Mouse (Mus musculus): ENCODE data around the gene Lig3. TPM values are rescaled to one million over a fixed set of nuclear protein-coding genes. Genes with fewer than 3 reads are reported as not detected.

Gene Lig3
- polyA plus RNA-seq, 1 experiment: 28.5 TPM

- TF ChIP-seq POLR2A (IDR thresholded peaks at IDR 0.05; ENCODE audit: low read depth, low read length) (peak; percentile 99), CTCF (IDR thresholded peaks at IDR 0.05; ENCODE audit: borderline replicate concordance, insufficient read depth, low read length) (no peak)
These were observed 17.0 kb upstream of the Lig3 start, which contains the start of the genes Cct6b and Zfp830 for GRCm38 (mm10) chr11:82763742-82764437. TSS of gene Cct6b (minus strand) at chr11:82764321. TSS of gene Zfp830 (plus strand) at chr11:82764345.

GRCm38 (mm10) chr11:82764438-82764924 lies 16.4 kb upstream of the Lig3 start:
- TF ChIP-seq CTCF (IDR thresholded peaks at IDR 0.05; ENCODE audit: borderline replicate concordance, insufficient read depth, low read length) (no peak), POLR2A (IDR thresholded peaks at IDR 0.05; ENCODE audit: low read depth, low read length) (no peak)
- Histone ChIP-seq H3K4me3 (ENCODE audit: insufficient read depth, low read length) (peak overlapping the region; percentile 91), H3K27ac (ENCODE audit: insufficient read depth, low read length) (peak overlapping the region; percentile 41; the same call in 1 of the 2 replicates), H3K4me1 (ENCODE audit: control insufficient read depth, insufficient read depth, low read length) (no peaks in the 10 kb centered on the region)

More at GRCm38 (mm10) chr11:82763742-82764437, 17.0 kb upstream of the Lig3 start, which contains the start of the genes Cct6b and Zfp830:
- no peaks in the 10 kb centered on the region for H3K4me1 ChIP-seq (ENCODE audit: control insufficient read depth, insufficient read depth, low read length)
- peak within 1 kb of the TSS; percentile 77 for H3K27ac ChIP-seq (ENCODE audit: insufficient read depth, low read length)
- H3K4me3 ChIP-seq (ENCODE audit: insufficient read depth, low read length): peak within 1 kb of the TSS; percentile 91

DNA sequence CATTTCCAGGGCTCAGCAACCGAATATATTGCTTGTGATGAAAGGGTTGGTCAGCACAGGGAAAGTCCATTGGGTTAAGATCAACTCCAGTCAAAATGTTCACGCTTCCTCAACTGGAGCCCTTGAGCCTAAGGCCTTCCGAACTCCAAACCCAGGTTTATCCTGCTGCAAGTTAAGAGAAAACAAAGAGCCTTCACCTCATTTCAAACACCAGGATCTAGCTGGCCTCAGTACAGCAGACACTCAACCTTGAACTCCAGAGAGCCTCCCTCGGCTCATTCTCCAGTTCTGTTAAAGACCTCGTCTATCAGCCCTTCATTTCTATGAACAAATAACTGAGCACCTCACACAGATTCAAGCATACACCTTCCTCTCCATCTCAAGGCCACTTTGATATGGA lies 774 bp upstream of the Lig3 start:
- TF ChIP-seq CTCF (IDR thresholded peaks at IDR 0.05; ENCODE audit: borderline replicate concordance, insufficient read depth, low read length) (no peak), POLR2A (IDR thresholded peaks at IDR 0.05; ENCODE audit: low read depth, low read length) (peak; percentile 25; the same call in 1 of the 2 replicates)
- no peaks in the 10 kb centered on the region for H3K4me1 ChIP-seq (ENCODE audit: control insufficient read depth, insufficient read depth, low read length)
- H3K4me3 ChIP-seq (ENCODE audit: insufficient read depth, low read length): peak overlapping the region; percentile 97
- H3K27ac ChIP-seq (ENCODE audit: insufficient read depth, low read length): no peak overlapping the region

GRCm38 (mm10) chr11:82782197-82782596 lies 1.3 kb downstream of the Lig3 start:
- Histone ChIP-seq H3K27ac (ENCODE audit: insufficient read depth, low read length) (peak overlapping the region; percentile 92; the same call in 1 of the 2 replicates), H3K4me1 (ENCODE audit: control insufficient read depth, insufficient read depth, low read length) (no peaks in the 10 kb centered on the region), H3K4me3 (ENCODE audit: insufficient read depth, low read length) (peak overlapping the region; percentile 97)
- no peak for TF ChIP-seq CTCF (IDR thresholded peaks at IDR 0.05; ENCODE audit: borderline replicate concordance, insufficient read depth, low read length)
- TF ChIP-seq POLR2A (IDR thresholded peaks at IDR 0.05; ENCODE audit: low read depth, low read length): no peak

DNA sequence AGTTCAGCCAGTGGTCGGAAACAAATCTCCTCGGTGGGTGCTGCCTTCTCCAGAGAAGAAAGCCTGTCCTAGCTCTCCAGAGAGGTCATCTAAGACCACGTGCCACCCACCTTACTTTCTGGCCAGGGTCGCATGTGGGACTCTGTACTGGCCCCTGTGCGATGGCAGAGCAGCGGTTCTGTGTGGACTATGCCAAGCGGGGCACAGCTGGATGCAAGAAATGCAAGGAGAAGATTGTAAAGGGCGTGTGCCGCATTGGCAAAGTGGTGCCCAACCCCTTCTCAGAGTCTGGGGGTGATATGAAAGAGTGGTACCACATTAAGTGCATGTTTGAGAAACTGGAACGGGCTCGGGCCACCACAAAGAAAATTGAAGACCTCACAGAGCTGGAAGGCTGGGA lies 2.5 kb downstream of the Lig3 start:
- TF ChIP-seq POLR2A (IDR thresholded peaks at IDR 0.05; ENCODE audit: low read depth, low read length) (no peak), CTCF (IDR thresholded peaks at IDR 0.05; ENCODE audit: borderline replicate concordance, insufficient read depth, low read length) (no peak)
- Histone ChIP-seq H3K4me3 (ENCODE audit: insufficient read depth, low read length) (no peak overlapping the region), H3K4me1 (ENCODE audit: control insufficient read depth, insufficient read depth, low read length) (no peaks in the 10 kb centered on the region), H3K27ac (ENCODE audit: insufficient read depth, low read length) (no peak overlapping the region)

GRCm38 (mm10) chr11:82806656-82807055 lies 25.7 kb downstream of the Lig3 start:
- TF ChIP-seq POLR2A (IDR thresholded peaks at IDR 0.05; ENCODE audit: low read depth, low read length) (no peak), CTCF (IDR thresholded peaks at IDR 0.05; ENCODE audit: borderline replicate concordance, insufficient read depth, low read length) (no peak)
- no peak overlapping the region for H3K4me3 ChIP-seq (ENCODE audit: insufficient read depth, low read length)
- H3K27ac ChIP-seq (ENCODE audit: insufficient read depth, low read length): no peak overlapping the region
- peaks cover 5% of the 10 kb centered on the region; the same call in 1 of the 2 replicates for H3K4me1 ChIP-seq (ENCODE audit: control insufficient read depth, insufficient read depth, low read length)

- TF ChIP-seq POLR2A (IDR thresholded peaks at IDR 0.05; ENCODE audit: low read depth, low read length) (no peak), CTCF (IDR thresholded peaks at IDR 0.05; ENCODE audit: borderline replicate concordance, insufficient read depth, low read length) (no peak)
- H3K4me3 ChIP-seq (ENCODE audit: insufficient read depth, low read length): no peak overlapping the region
- no peak overlapping the region for H3K27ac ChIP-seq (ENCODE audit: insufficient read depth, low read length)
- H3K4me1 ChIP-seq (ENCODE audit: control insufficient read depth, insufficient read depth, low read length): peaks cover 5% of the 10 kb centered on the region; the same call in 1 of the 2 replicates
These were observed 26.5 kb downstream of the Lig3 start for GRCm38 (mm10) chr11:82807370-82807769.

- Histone ChIP-seq H3K4me3 (ENCODE audit: insufficient read depth, low read length) (no peak overlapping the region), H3K27ac (ENCODE audit: insufficient read depth, low read length) (no peak overlapping the region), H3K4me1 (ENCODE audit: control insufficient read depth, insufficient read depth, low read length) (peaks cover 5% of the 10 kb centered on the region; the same call in 1 of the 2 replicates)
- TF ChIP-seq CTCF (IDR thresholded peaks at IDR 0.05; ENCODE audit: borderline replicate concordance, insufficient read depth, low read length) (no peak), POLR2A (IDR thresholded peaks at IDR 0.05; ENCODE audit: low read depth, low read length) (no peak)
These were observed 27.6 kb downstream of the Lig3 start for GRCm38 (mm10) chr11:82808485-82808884.

DNA sequence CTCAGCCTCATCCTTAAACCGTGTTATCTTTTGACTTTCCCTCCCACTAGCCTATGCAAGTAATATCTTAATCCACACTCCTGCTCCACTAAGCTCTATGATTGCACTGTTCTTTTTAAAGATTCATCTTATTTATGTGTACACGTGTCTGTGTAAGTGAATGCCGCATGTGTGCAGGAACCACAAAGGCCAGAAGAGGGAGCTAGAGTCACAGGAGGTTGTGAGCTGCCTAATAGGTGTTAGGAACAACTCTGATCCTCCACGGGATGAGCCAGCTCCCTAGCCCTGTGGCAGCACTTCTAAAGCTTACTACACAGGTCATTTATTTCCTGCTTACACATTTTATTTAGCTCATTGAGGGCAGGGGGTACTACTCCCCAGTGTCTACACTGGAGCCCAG lies 38.4 kb downstream of the Lig3 start:
- no peaks in the 10 kb centered on the region for H3K4me1 ChIP-seq (ENCODE audit: control insufficient read depth, insufficient read depth, low read length)
- H3K27ac ChIP-seq (ENCODE audit: insufficient read depth, low read length): no peak overlapping the region
- TF ChIP-seq POLR2A (IDR thresholded peaks at IDR 0.05; ENCODE audit: low read depth, low read length) (no peak), CTCF (IDR thresholded peaks at IDR 0.05; ENCODE audit: borderline replicate concordance, insufficient read depth, low read length) (peak; percentile 62; the same call in 1 of the 2 replicates)
- no peak overlapping the region for H3K4me3 ChIP-seq (ENCODE audit: insufficient read depth, low read length)

Measured in embryonic fibroblast, embryonic 13.5 days (primary cell).